Mouse (Mus musculus) embryonic facial prominence, embryonic 11.5 days (tissue): Measurements from ENCODE around the gene BC052040. TPM values are rescaled to one million over a fixed set of nuclear protein-coding genes. Genes with fewer than 3 reads are reported as not detected.

Experiments used
- ATAC-seq: fragments of 200-750 bp; cut with Nextera tagmentation; replicated peaks from 2 replicates; pipeline ENCODE4 v1.8.0; 2017; ENCODE audit warnings: low read depth; ENCODE audit not compliant: insufficient number of reproducible peaks, low FRiP score, low TSS enrichment
- DNase-seq: peaks from one replicate; pipeline ENCODE4 v3.0.0-alpha.2; 2015; ENCODE audit warnings: low spot score
- H3K27ac ChIP-seq: fragments of 300-500 bp; sonication (generic); replicated peaks from 2 replicates; pipeline ENCODE4 v1.5.1; 2014; ENCODE audit warnings: mild to moderate bottlenecking, low read depth, low read length, control low read depth
- H3K27me3 ChIP-seq: fragments of 300-500 bp; sonication (generic); 2 replicates; pipeline ENCODE4 v1.6.1; 2014; ENCODE audit warnings: mild to moderate bottlenecking, low read length, moderate library complexity, mixed read lengths; ENCODE audit not compliant: control insufficient read depth, insufficient read depth
- H3K36me3 ChIP-seq: fragments of 300-500 bp; sonication (generic); replicated peaks from 2 replicates; pipeline ENCODE4 v1.6.1; 2014; ENCODE audit warnings: low read depth, mild to moderate bottlenecking, low read length, moderate library complexity, mixed read lengths; ENCODE audit not compliant: control insufficient read depth, insufficient read depth
- H3K4me1 ChIP-seq: fragments of 300-500 bp; sonication (generic); 2 replicates; pipeline ENCODE4 v1.6.1; 2014; ENCODE audit warnings: low read length, mixed read lengths; ENCODE audit not compliant: control insufficient read depth, insufficient read depth
- H3K4me2 ChIP-seq: fragments of 300-500 bp; sonication (generic); 2 replicates; pipeline ENCODE4 v1.6.1; 2014; ENCODE audit warnings: low read depth, mild to moderate bottlenecking, control low read depth, low read length, moderate library complexity
- H3K4me3 ChIP-seq: fragments of 300-500 bp; sonication (generic); 2 replicates; pipeline ENCODE4 v1.5.1; 2014; ENCODE audit warnings: low read depth, low read length, control low read depth
- H3K9ac ChIP-seq: fragments of 300-500 bp; sonication (generic); replicated peaks from 2 replicates; pipeline ENCODE4 v1.6.1; 2014; ENCODE audit warnings: mild to moderate bottlenecking, control low read depth, low read length
- H3K9me3 ChIP-seq: fragments of 300-500 bp; sonication (generic); replicated peaks from 2 replicates; pipeline ENCODE4 v1.6.1; 2016; ENCODE audit warnings: mild to moderate bottlenecking, low read length, inconsistent platforms, mixed read lengths; ENCODE audit not compliant: control insufficient read depth
- WGBS: fragments of 180-500 bp; shearing (Covaris S2); extraction: QIAGEN DNeasy Blood & Tissue Kit; methylation state at CpG from one replicate; pipeline ENCODE4 v1.1.7; 2014; 5-methylcytosine and 5-hydroxymethylcytosine counted together
- polyA plus RNA-seq: library from polyadenylated mRNA; unstranded; fragments of >200 nt; fragmentation: Nextera tagmentation; extraction: Ambion mirVana; gene quantifications from 2 replicates; pipeline ENCODE4 v1.2.1, GENCODE M21; 2014

BC052040 gene
- polyA plus RNA-seq, 1 experiment from 2014 or later: 21.1 TPM

- Histone ChIP-seq H3K9me3 (no peaks in the 10 kb centered on the region), H3K4me2 (no peak overlapping the region), H3K36me3 (no peaks in the 10 kb centered on the region), H3K4me1 (no peaks in the 10 kb centered on the region), H3K27me3 (no peaks in the 10 kb centered on the region), H3K9ac (no peak overlapping the region), H3K27ac (no peak overlapping the region), H3K4me3 (no peak overlapping the region)
- 71% methylated on average over 3 of the region's 3 CpGs for WGBS
- ATAC-seq (no peak), DNase-seq (no peak)
These were observed 149.7 kb downstream of the BC052040 start for GRCm38 (mm10) chr2:115731171-115731570.

GRCm38 (mm10) chr2:115732572-115732971, 151.1 kb downstream of the BC052040 start:
- DNase-seq: no peak
- Histone ChIP-seq H3K27me3 (no peaks in the 10 kb centered on the region), H3K4me2 (no peak overlapping the region), H3K4me3 (no peak overlapping the region), H3K9ac (no peak overlapping the region), H3K27ac (no peak overlapping the region), H3K36me3 (no peaks in the 10 kb centered on the region), H3K9me3 (no peaks in the 10 kb centered on the region), H3K4me1 (no peaks in the 10 kb centered on the region)
- WGBS: 78% methylated on average over 4 of the region's 4 CpGs
- ATAC-seq: no peak

GRCm38 (mm10) chr2:115733017-115733692, 151.6 kb downstream of the BC052040 start:
- DNase-seq: no peak
- no peaks in the 10 kb centered on the region for H3K36me3 ChIP-seq
- no peak overlapping the region for H3K9ac ChIP-seq
- WGBS: 70% methylated on average over 8 of the region's 8 CpGs
- no peaks in the 10 kb centered on the region for H3K9me3 ChIP-seq
- no peak overlapping the region for H3K4me3 ChIP-seq
- no peak overlapping the region for H3K27ac ChIP-seq
- H3K4me2 ChIP-seq: no peak overlapping the region
- H3K4me1 ChIP-seq: no peaks in the 10 kb centered on the region
- ATAC-seq: no peak
- no peaks in the 10 kb centered on the region for H3K27me3 ChIP-seq

- no peak overlapping the region for H3K27ac ChIP-seq
- no peak overlapping the region for H3K9ac ChIP-seq
- 90% methylated on average over 6 of the region's 6 CpGs for WGBS
- no peaks in the 10 kb centered on the region for H3K4me1 ChIP-seq
- no peak overlapping the region for H3K4me2 ChIP-seq
- no peak for ATAC-seq
- DNase-seq: no peak
- no peaks in the 10 kb centered on the region for H3K36me3 ChIP-seq
- no peaks in the 10 kb centered on the region for H3K9me3 ChIP-seq
- no peak overlapping the region for H3K4me3 ChIP-seq
- H3K27me3 ChIP-seq: no peaks in the 10 kb centered on the region
These were observed 153.3 kb downstream of the BC052040 start for GRCm38 (mm10) chr2:115734850-115735249.

GRCm38 (mm10) chr2:115736416-115736815, 154.9 kb downstream of the BC052040 start:
- WGBS: 88% methylated on average over 3 of the region's 3 CpGs
- Histone ChIP-seq H3K4me1 (no peaks in the 10 kb centered on the region), H3K4me3 (no peak overlapping the region), H3K27me3 (no peaks in the 10 kb centered on the region), H3K27ac (no peak overlapping the region), H3K9me3 (no peaks in the 10 kb centered on the region), H3K36me3 (no peaks in the 10 kb centered on the region), H3K9ac (no peak overlapping the region), H3K4me2 (no peak overlapping the region)
- DNase-seq (no peak), ATAC-seq (no peak)

- H3K9ac ChIP-seq: no peak overlapping the region
- H3K27me3 ChIP-seq: no peaks in the 10 kb centered on the region
- no peak overlapping the region for H3K4me2 ChIP-seq
- H3K36me3 ChIP-seq: no peaks in the 10 kb centered on the region
- no peak overlapping the region for H3K27ac ChIP-seq
- H3K4me3 ChIP-seq: no peak overlapping the region
- no peaks in the 10 kb centered on the region for H3K9me3 ChIP-seq
- 0 out of 2 replicates have a peak, but pooled peaks have one; percentile 45 for ATAC-seq
- no peaks in the 10 kb centered on the region for H3K4me1 ChIP-seq
- 25% methylated on average over 2 of the region's 2 CpGs for WGBS
- DNase-seq: peak; percentile 82
These were observed 156.4 kb downstream of the BC052040 start for GRCm38 (mm10) chr2:115737966-115738365.

- no peaks in the 10 kb centered on the region for H3K9me3 ChIP-seq
- WGBS: 82% methylated on average over 7 of the region's 7 CpGs
- H3K36me3 ChIP-seq: no peaks in the 10 kb centered on the region
- no peak overlapping the region for H3K27ac ChIP-seq
- no peak overlapping the region for H3K4me2 ChIP-seq
- H3K27me3 ChIP-seq: no peaks in the 10 kb centered on the region
- no peak overlapping the region for H3K4me3 ChIP-seq
- DNase-seq (no peak), ATAC-seq (no peak)
- no peak overlapping the region for H3K9ac ChIP-seq
- H3K4me1 ChIP-seq: no peaks in the 10 kb centered on the region
These were observed 160.5 kb downstream of the BC052040 start for GRCm38 (mm10) chr2:115742061-115742460.

- no peaks in the 10 kb centered on the region for H3K27me3 ChIP-seq
- DNase-seq (no peak), ATAC-seq (no peak)
- no peak overlapping the region for H3K27ac ChIP-seq
- 86% methylated on average over 3 of the region's 3 CpGs for WGBS
- H3K4me3 ChIP-seq: no peak overlapping the region
- H3K36me3 ChIP-seq: no peaks in the 10 kb centered on the region
- no peaks in the 10 kb centered on the region for H3K4me1 ChIP-seq
- no peak overlapping the region for H3K9ac ChIP-seq
- no peak overlapping the region for H3K4me2 ChIP-seq
- H3K9me3 ChIP-seq: no peaks in the 10 kb centered on the region
These were observed 166.1 kb downstream of the BC052040 start for GRCm38 (mm10) chr2:115747639-115748038.
